Mouse (Mus musculus) forebrain, embryonic 10.5 days (tissue): ENCODE data around the gene Senp5. TPM values are rescaled to one million over a fixed set of nuclear protein-coding genes. Genes with fewer than 3 reads are reported as not detected.

Experiments
- DNase-seq: peaks from one replicate; pipeline ENCODE4 v3.0.0-alpha.2; 2017; ENCODE audit warnings: low spot score; ENCODE audit errors: extremely low spot score
- H3K27ac ChIP-seq: fragments of 300-500 bp; sonication (generic); 2 replicates; pipeline ENCODE4 v1.5.1; 2016; ENCODE audit warnings: mild to moderate bottlenecking
- H3K27me3 ChIP-seq: fragments of 300-500 bp; sonication (generic); 2 replicates; pipeline ENCODE4 v1.6.1; 2016; ENCODE audit warnings: mild to moderate bottlenecking; ENCODE audit not compliant: poor library complexity, severe bottlenecking
- H3K36me3 ChIP-seq: fragments of 300-500 bp; sonication (generic); replicated peaks from 2 replicates; pipeline ENCODE4 v1.6.1; 2016; ENCODE audit warnings: mild to moderate bottlenecking, moderate library complexity
- H3K4me1 ChIP-seq: fragments of 300-500 bp; sonication (generic); 2 replicates; pipeline ENCODE4 v1.6.1; 2016
- H3K4me3 ChIP-seq: fragments of 300-500 bp; sonication (generic); 2 replicates; pipeline ENCODE4 v1.5.1; 2016; ENCODE audit warnings: mild to moderate bottlenecking, moderate library complexity
- H3K9me3 ChIP-seq: fragments of 300-500 bp; sonication (generic); 2 replicates; pipeline ENCODE4 v1.6.1; 2016; ENCODE audit warnings: mild to moderate bottlenecking, moderate library complexity
- WGBS: fragments of 180-500 bp; shearing (Covaris S2); methylation state at CpG from one replicate; pipeline ENCODE4 v1.1.7; 2016; 5-methylcytosine and 5-hydroxymethylcytosine counted together
- polyA plus RNA-seq: library from polyadenylated mRNA; unstranded; fragments of >200 nt; fragmentation: Nextera tagmentation; extraction: Ambion mirVana; gene quantifications from 2 replicates; pipeline ENCODE4 v1.2.1, GENCODE M21; 2016

Gene Senp5
- polyA plus RNA-seq, 1 experiment from 2014 or later = 21.0 TPM

DNA sequence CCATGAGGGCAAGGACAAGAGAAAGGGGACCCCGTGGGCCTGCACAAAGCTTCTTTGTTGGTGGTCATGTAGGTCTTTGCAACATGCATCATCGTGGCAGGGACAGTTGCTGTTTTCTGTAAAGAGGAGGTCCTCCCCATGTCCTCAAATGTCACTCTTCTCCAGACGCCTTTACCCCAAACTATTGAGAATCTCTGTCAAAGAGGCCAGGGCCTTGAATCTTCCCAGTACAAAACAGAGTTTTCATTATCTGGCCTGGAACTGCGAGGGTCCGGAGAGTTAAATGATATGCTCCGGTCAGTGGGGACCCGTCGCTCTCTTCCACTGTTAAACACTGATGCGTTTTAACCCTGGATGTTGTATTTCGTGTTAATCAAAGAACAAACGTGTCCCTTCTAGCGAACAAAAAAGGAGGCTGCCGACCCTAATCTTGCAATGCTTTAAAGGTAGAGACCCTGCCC lies 68.5 kb downstream of the Senp5 start:
- Histone ChIP-seq H3K27me3 (peaks cover 76% of the 10 kb centered on the region), H3K36me3 (no peaks in the 10 kb centered on the region), H3K4me1 (peaks cover 48% of the 10 kb centered on the region), H3K27ac (0 out of 2 replicates have a peak overlapping the region, but pooled peaks have one; percentile 84), H3K4me3 (peak overlapping the region; percentile 57), H3K9me3 (no peaks in the 10 kb centered on the region)
- no peak for DNase-seq
- WGBS = 13% methylated on average over 13 of the region's 13 CpGs

GRCm38 (mm10) chr16:31933751-31934549 lies 69.1 kb downstream of the Senp5 start, which contains the start of gene Pigz:
Gene Pigz, plus strand, starts transcription at chr16:31933851.
- no peaks in the 10 kb centered on the region for H3K36me3 ChIP-seq
- peaks cover 76% of the 10 kb centered on the region for H3K27me3 ChIP-seq
- no peaks in the 10 kb centered on the region for H3K9me3 ChIP-seq
- peak; percentile 43 for DNase-seq
- peak within 1 kb of the TSS; percentile 57 for H3K4me3 ChIP-seq
- H3K4me1 ChIP-seq = peaks cover 50% of the 10 kb centered on the region
- peak within 1 kb of the TSS; percentile 84 for H3K27ac ChIP-seq
- 4% methylated on average over 42 of the region's 42 CpGs for WGBS

- under 1% methylated on average over 50 of the region's 50 CpGs for WGBS
- DNase-seq = peak; percentile 90
- Histone ChIP-seq H3K9me3 (no peaks in the 10 kb centered on the region), H3K27ac (peak overlapping the region; percentile 84), H3K27me3 (peaks cover 76% of the 10 kb centered on the region), H3K4me1 (peaks cover 56% of the 10 kb centered on the region), H3K4me3 (peak overlapping the region; percentile 57), H3K36me3 (no peaks in the 10 kb centered on the region)
Observed at GRCm38 (mm10) chr16:31932840-31933697, 70.0 kb downstream of the Senp5 start.

DNA sequence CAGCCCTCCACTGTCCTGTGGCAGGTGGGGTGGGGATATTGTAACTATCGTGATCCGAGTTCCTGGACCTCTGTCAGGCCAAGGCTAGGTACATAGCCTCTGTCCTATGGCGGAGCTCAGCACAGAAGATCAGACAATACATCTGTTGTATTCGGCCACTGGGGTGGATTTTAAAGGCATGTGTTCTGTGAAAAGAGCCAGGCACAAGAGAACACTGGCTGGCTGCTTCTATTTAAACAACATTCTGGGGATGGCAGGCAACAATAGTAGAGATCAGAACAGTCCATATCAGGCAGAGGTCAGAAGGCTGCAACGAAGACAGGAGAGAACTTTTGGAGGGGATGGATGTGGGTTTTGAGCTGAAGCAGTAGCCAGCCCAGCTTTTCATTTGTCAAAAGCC lies 70.8 kb downstream of the Senp5 start:
- Histone ChIP-seq H3K4me1 (peaks cover 56% of the 10 kb centered on the region), H3K9me3 (no peaks in the 10 kb centered on the region), H3K27ac (peak overlapping the region; percentile 27; the same call in 1 of the 2 replicates), H3K36me3 (no peaks in the 10 kb centered on the region), H3K4me3 (no peak overlapping the region), H3K27me3 (peaks cover 76% of the 10 kb centered on the region)
- DNase-seq = no peak
- 34% methylated on average over 5 of the region's 5 CpGs for WGBS

GRCm38 (mm10) chr16:31931330-31931729 lies 71.8 kb downstream of the Senp5 start:
- peaks cover 66% of the 10 kb centered on the region for H3K27me3 ChIP-seq

GRCm38 (mm10) chr16:31927412-31927811 lies 75.7 kb downstream of the Senp5 start:
- H3K4me3 ChIP-seq = no peak overlapping the region
- no peaks in the 10 kb centered on the region for H3K9me3 ChIP-seq
- DNase-seq = no peak
- peaks cover 22% of the 10 kb centered on the region for H3K4me1 ChIP-seq
- peaks cover 28% of the 10 kb centered on the region for H3K27me3 ChIP-seq
- no peaks in the 10 kb centered on the region for H3K36me3 ChIP-seq
- H3K27ac ChIP-seq = no peak overlapping the region
- WGBS = 84% methylated on average over 5 of the region's 5 CpGs

More at GRCm38 (mm10) chr16:31931330-31931729, 71.8 kb downstream of the Senp5 start:
- no peak for DNase-seq
- WGBS = 54% methylated on average over 17 of the region's 17 CpGs
- H3K4me3 ChIP-seq = no peak overlapping the region
- peaks cover 56% of the 10 kb centered on the region for H3K4me1 ChIP-seq
- no peaks in the 10 kb centered on the region for H3K9me3 ChIP-seq
- H3K36me3 ChIP-seq = no peaks in the 10 kb centered on the region
- no peak overlapping the region for H3K27ac ChIP-seq

- WGBS = 86% methylated on average over 13 of the region's 13 CpGs
- Histone ChIP-seq H3K4me3 (no peak overlapping the region), H3K27me3 (peaks cover 21% of the 10 kb centered on the region), H3K27ac (no peak overlapping the region), H3K4me1 (peaks cover 15% of the 10 kb centered on the region), H3K9me3 (no peaks in the 10 kb centered on the region), H3K36me3 (no peaks in the 10 kb centered on the region)
- no peak for DNase-seq
Observed at GRCm38 (mm10) chr16:31926547-31927182, 76.4 kb downstream of the Senp5 start.

- DNase-seq = no peak
- Histone ChIP-seq H3K36me3 (no peaks in the 10 kb centered on the region), H3K4me3 (no peak overlapping the region), H3K27me3 (peaks cover 15% of the 10 kb centered on the region), H3K9me3 (no peaks in the 10 kb centered on the region), H3K4me1 (peaks cover 9% of the 10 kb centered on the region), H3K27ac (no peak overlapping the region)
- 82% methylated on average over 6 of the region's 6 CpGs for WGBS
Observed at GRCm38 (mm10) chr16:31926091-31926490, 77.0 kb downstream of the Senp5 start.

DNA sequence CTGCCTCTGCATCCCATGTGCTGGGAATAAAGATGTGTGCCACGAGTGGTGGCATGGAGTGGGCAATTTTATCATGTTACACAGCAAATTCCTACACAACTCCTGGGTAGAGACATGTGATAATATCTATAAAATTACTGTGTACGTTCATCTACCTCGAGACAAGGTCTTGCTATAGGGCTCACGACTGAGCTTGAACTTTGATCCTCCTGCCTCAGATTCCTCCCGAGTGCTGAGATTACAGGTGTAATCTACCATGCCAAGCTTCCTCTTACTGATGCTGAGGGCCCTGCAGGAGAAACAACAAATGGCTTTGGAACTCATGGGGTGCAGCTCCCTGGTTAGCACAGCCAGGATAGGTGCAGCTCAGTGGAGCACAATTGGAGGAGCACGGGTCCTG lies 78.7 kb downstream of the Senp5 start:
- H3K27ac ChIP-seq = no peak overlapping the region
- H3K4me3 ChIP-seq = no peak overlapping the region
- H3K4me1 ChIP-seq = peaks cover 8% of the 10 kb centered on the region; the same call in 1 of the 2 replicates
- DNase-seq = no peak
- H3K27me3 ChIP-seq = no peaks in the 10 kb centered on the region
- H3K36me3 ChIP-seq = no peaks in the 10 kb centered on the region
- H3K9me3 ChIP-seq = no peaks in the 10 kb centered on the region
- 88% methylated on average over 6 of the region's 6 CpGs for WGBS

GRCm38 (mm10) chr16:31918248-31918724 lies 84.8 kb downstream of the Senp5 start:
- peak; percentile 80 for DNase-seq
- no peaks in the 10 kb centered on the region for H3K9me3 ChIP-seq
- H3K36me3 ChIP-seq = no peaks in the 10 kb centered on the region
- H3K4me3 ChIP-seq = peak overlapping the region; percentile 24
- WGBS = 6% methylated on average over 14 of the region's 14 CpGs
- 0 out of 2 replicates have a peak overlapping the region, but pooled peaks have one; percentile 52 for H3K27ac ChIP-seq
- 0 out of 2 replicates have a peak, but pooled peaks cover 3% of the 10 kb centered on the region for H3K27me3 ChIP-seq
- peaks cover 4% of the 10 kb centered on the region for H3K4me1 ChIP-seq

DNA sequence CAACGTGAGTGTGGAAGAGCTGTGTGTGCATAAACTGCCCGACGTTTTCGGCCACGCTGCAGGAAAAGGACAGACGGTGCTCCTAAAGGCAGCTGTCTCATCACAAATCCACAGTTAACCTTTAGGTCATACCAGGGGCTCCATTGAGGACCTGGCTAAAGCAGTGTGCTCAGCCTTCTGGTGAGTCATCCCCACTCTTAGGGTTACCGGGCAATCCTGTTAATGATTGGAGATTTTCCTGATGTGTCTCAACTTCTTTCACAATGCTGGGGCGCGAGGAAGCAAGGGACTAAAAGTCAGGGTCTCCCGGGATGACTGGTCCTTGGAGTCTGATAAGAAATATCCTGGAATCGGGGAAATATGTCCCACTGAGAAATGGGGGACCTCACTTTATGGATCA lies 85.3 kb downstream of the Senp5 start:
- Histone ChIP-seq H3K9me3 (no peaks in the 10 kb centered on the region), H3K36me3 (no peaks in the 10 kb centered on the region), H3K27me3 (0 out of 2 replicates have a peak, but pooled peaks cover 3% of the 10 kb centered on the region), H3K4me3 (no peak overlapping the region), H3K4me1 (peaks cover 4% of the 10 kb centered on the region), H3K27ac (no peak overlapping the region)
- WGBS = 87% methylated on average over 11 of the region's 11 CpGs
- DNase-seq = no peak

DNA sequence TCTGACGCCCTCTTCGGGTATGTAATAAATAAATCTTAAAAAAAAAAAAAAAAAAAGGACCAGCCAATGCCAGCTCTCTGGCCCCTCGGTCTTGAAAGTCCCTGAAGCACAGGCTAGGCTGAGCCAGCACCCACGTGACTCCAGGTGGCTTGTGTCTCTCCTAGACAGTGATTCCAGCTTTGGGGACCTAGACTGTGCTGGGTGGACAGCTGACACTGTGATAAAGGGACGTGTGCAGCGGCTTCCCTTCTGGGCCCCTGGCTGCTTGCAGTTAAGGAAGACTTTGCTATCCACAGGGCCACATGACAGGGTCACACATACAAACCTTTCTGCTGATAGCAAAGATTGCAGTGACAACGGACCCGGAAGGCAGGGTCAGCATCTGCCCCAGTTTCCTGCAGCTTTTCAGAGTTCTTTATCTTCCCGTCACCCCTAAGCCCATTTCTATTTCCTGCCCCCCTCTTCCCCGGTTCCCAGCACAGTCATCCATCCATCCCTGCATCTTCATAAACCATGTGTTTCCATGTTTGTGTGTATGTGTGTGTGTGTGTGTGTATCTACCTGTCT lies 92.7 kb downstream of the Senp5 start:
- Histone ChIP-seq H3K36me3 (no peaks in the 10 kb centered on the region), H3K4me1 (peaks cover 15% of the 10 kb centered on the region), H3K9me3 (no peaks in the 10 kb centered on the region), H3K27me3 (peaks cover 18% of the 10 kb centered on the region), H3K27ac (no peak overlapping the region), H3K4me3 (no peak overlapping the region)
- no peak for DNase-seq
- 79% methylated on average over 10 of the region's 10 CpGs for WGBS
